Mouse (Mus musculus): ENCODE measurements at regions not wholly inside any gene's neighbourhood (a gene's known extent, or its start where the extent isn't known, plus 50 kb on each side); places are given as distances from the start of the nearest gene placed in this dataset.

GRCm38 (mm10) chr6:100923070-100923469 lies 89.6 kb downstream of the Ppp4r2 start:
- no peak for DNase-seq

GRCm38 (mm10) chr6:100923686-100924085 lies 90.3 kb downstream of the Ppp4r2 start:
- DNase-seq = no peak

GRCm38 (mm10) chr6:100928791-100929758 lies 95.7 kb downstream of the Ppp4r2 start:
- no peak for DNase-seq

GRCm38 (mm10) chr6:100929759-100930358 lies 96.4 kb downstream of the Ppp4r2 start:
- DNase-seq = no peak

- no peak for DNase-seq
Observed at GRCm38 (mm10) chr6:100930706-100931105, 97.3 kb downstream of the Ppp4r2 start.

- no peak for DNase-seq
Observed at GRCm38 (mm10) chr6:100934424-100934823, 101.0 kb downstream of the Ppp4r2 start.

GRCm38 (mm10) chr6:100937802-100938201 lies 104.4 kb downstream of the Ppp4r2 start:
- DNase-seq = no peak

- DNase-seq = no peak
Observed at GRCm38 (mm10) chr6:100938376-100938775, 105.0 kb downstream of the Ppp4r2 start.

- peak; percentile 9 for DNase-seq
Observed at GRCm38 (mm10) chr6:100939042-100939441, 105.6 kb downstream of the Ppp4r2 start.

- no peak for DNase-seq
Observed at GRCm38 (mm10) chr6:100939766-100940165, 106.3 kb downstream of the Ppp4r2 start.

GRCm38 (mm10) chr6:100941686-100942085 lies 108.3 kb downstream of the Ppp4r2 start:
- no peak for DNase-seq

GRCm38 (mm10) chr6:100942956-100943355 lies 109.5 kb downstream of the Ppp4r2 start:
- no peak for DNase-seq

- no peak for DNase-seq
Observed at GRCm38 (mm10) chr6:100945796-100946195, 112.4 kb downstream of the Ppp4r2 start.

- DNase-seq = no peak
Observed at GRCm38 (mm10) chr6:100948340-100948739, 114.9 kb downstream of the Ppp4r2 start.

- no peak for DNase-seq
Observed at GRCm38 (mm10) chr6:100951646-100952045, 118.2 kb downstream of the Ppp4r2 start.

- no peak for DNase-seq
Observed at GRCm38 (mm10) chr6:100952470-100952869, 119.0 kb downstream of the Ppp4r2 start.

GRCm38 (mm10) chr6:100954563-100954962 lies 121.1 kb downstream of the Ppp4r2 start:
- no peak for DNase-seq

- DNase-seq = no peak
Observed at GRCm38 (mm10) chr6:100966481-100966880, 133.1 kb downstream of the Ppp4r2 start.

- DNase-seq = no peak
Observed at GRCm38 (mm10) chr6:100968080-100968856, 134.8 kb downstream of the Ppp4r2 start.

- no peak for DNase-seq
Observed at GRCm38 (mm10) chr6:100968960-100969359, 135.5 kb downstream of the Ppp4r2 start.

GRCm38 (mm10) chr6:100970810-100971447 lies 137.5 kb downstream of the Ppp4r2 start:
- no peak for DNase-seq

- DNase-seq = no peak
Observed at GRCm38 (mm10) chr6:100971462-100971955, 138.1 kb downstream of the Ppp4r2 start.
